10 mouse cellular contexts compared by ENCODE assay signal in genomic region chr1:83736428-83737117, GRCm38 (mm10).
DNase-seq lines count a peak whose midpoint lies in the region; ATAC-seq and TF ChIP-seq lines count a peak whose summit lies in the region.
"Had no signal": no experiment of that assay in that cellular context is flagged by ENCODE, and none has a peak within 500 bp of the region (broad histone marks: within the 10 kb centered on the region; RNA-seq: fewer than 3 reads in every experiment).

No protein-coding gene starts in this region.

- no peaks in the 10 kb centered on the region for H3K4me1 ChIP-seq in kidney, embryonic 15.5 days
- H3K4me1 ChIP-seq in hindbrain, embryonic 11.5 days (replicated peaks; ENCODE audit: control insufficient read depth, insufficient read depth, low read length), result no peaks in the 10 kb centered on the region
- no peaks in the 10 kb centered on the region for H3K4me1 ChIP-seq in midbrain, embryonic 16.5 days (ENCODE audit: control insufficient read depth, insufficient read depth, low read length)
- H3K4me1 ChIP-seq: heart, embryonic 13.5 days; lung, embryonic 15.5 days had no signal

- peak; percentile 21 for DNase-seq in kidney, postnatal 10 days
- DNase-seq in brain, embryonic 14.5 days (ENCODE audit: low read depth), result peak; percentile 86
- peak; percentile 62 for DNase-seq in hindbrain, embryonic 11.5 days (ENCODE audit: low spot score)
- DNase-seq in thymus, postnatal 36 days, result no peak
- no peak for DNase-seq in testis, postnatal 10 days (ENCODE audit: low spot score)
- DNase-seq in adrenal gland, adult 2 months, result no peak

- no peak overlapping the region for H3K9ac ChIP-seq in kidney, embryonic 15.5 days
- no peak overlapping the region for H3K9ac ChIP-seq in hindbrain, embryonic 11.5 days (ENCODE audit: low read depth, low read length)
- H3K9ac ChIP-seq in midbrain, embryonic 16.5 days (ENCODE audit: low read depth, low read length), result no peak overlapping the region
- H3K9ac ChIP-seq: heart, embryonic 13.5 days; lung, embryonic 15.5 days had no signal

- no peaks in the 10 kb centered on the region for H3K9me3 ChIP-seq in kidney, embryonic 15.5 days (replicated peaks)
- no peaks in the 10 kb centered on the region for H3K9me3 ChIP-seq in hindbrain, embryonic 11.5 days (ENCODE audit: control insufficient read depth, low read length)
- no peaks in the 10 kb centered on the region for H3K9me3 ChIP-seq in midbrain, embryonic 16.5 days (replicated peaks; ENCODE audit: control insufficient read depth, low read length, poor library complexity, severe bottlenecking)
- H3K9me3 ChIP-seq: heart, embryonic 13.5 days; lung, embryonic 15.5 days had no signal

- H3K27me3 ChIP-seq in kidney, embryonic 15.5 days, result no peaks in the 10 kb centered on the region
- no peaks in the 10 kb centered on the region for H3K27me3 ChIP-seq in hindbrain, embryonic 11.5 days (ENCODE audit: control insufficient read depth, insufficient read depth, low read length)
- H3K27me3 ChIP-seq in midbrain, embryonic 16.5 days (ENCODE audit: control insufficient read depth, insufficient read depth, low read depth, low read length), result no peaks in the 10 kb centered on the region
- H3K27me3 ChIP-seq: heart, embryonic 13.5 days; lung, embryonic 15.5 days had no signal

- H3K4me3 ChIP-seq in kidney, embryonic 15.5 days (replicated peaks), result no peak overlapping the region
- H3K4me3 ChIP-seq in hindbrain, embryonic 11.5 days (ENCODE audit: low read depth, low read length), result no peak overlapping the region
- H3K4me3 ChIP-seq in midbrain, embryonic 16.5 days (ENCODE audit: low read depth, low read length), result no peak overlapping the region
- H3K4me3 ChIP-seq: heart, embryonic 13.5 days; lung, embryonic 15.5 days had no signal

- H3K27ac ChIP-seq in kidney, embryonic 15.5 days, result no peak overlapping the region
- no peak overlapping the region for H3K27ac ChIP-seq in hindbrain, embryonic 11.5 days (ENCODE audit: low read depth, low read length)
- no peak overlapping the region for H3K27ac ChIP-seq in midbrain, embryonic 16.5 days (ENCODE audit: low read length)
- H3K27ac ChIP-seq: heart, embryonic 13.5 days; lung, embryonic 15.5 days had no signal

- no peak for TF ChIP-seq POLR2A in brain, embryonic 14.5 days (IDR thresholded peaks at IDR 0.05; ENCODE audit: borderline replicate concordance, extremely low read depth, insufficient read depth, insufficient read length, poor library complexity, severe bottlenecking)

- TF ChIP-seq CTCF in brain, embryonic 14.5 days (IDR thresholded peaks at IDR 0.05; ENCODE audit: borderline replicate concordance, extremely low read depth, insufficient read depth, insufficient read length), result peak; percentile 74; the same call in 1 of the 2 replicates

- H3K4me2 ChIP-seq in kidney, embryonic 15.5 days, result no peak overlapping the region
- no peak overlapping the region for H3K4me2 ChIP-seq in hindbrain, embryonic 11.5 days (replicated peaks; ENCODE audit: low read depth, low read length)
- H3K4me2 ChIP-seq in midbrain, embryonic 16.5 days (ENCODE audit: low read length), result no peak overlapping the region
- H3K4me2 ChIP-seq: heart, embryonic 13.5 days; lung, embryonic 15.5 days had no signal

- H3K36me3 ChIP-seq in kidney, embryonic 15.5 days, result no peaks in the 10 kb centered on the region
- H3K36me3 ChIP-seq in hindbrain, embryonic 11.5 days (ENCODE audit: control insufficient read depth, insufficient read depth, low read length), result no peaks in the 10 kb centered on the region
- H3K36me3 ChIP-seq in midbrain, embryonic 16.5 days (ENCODE audit: control insufficient read depth, insufficient read depth, low read length), result no peaks in the 10 kb centered on the region
- H3K36me3 ChIP-seq: heart, embryonic 13.5 days; lung, embryonic 15.5 days had no signal

- no peak; the same call in 1 of the 2 replicates for ATAC-seq in kidney, embryonic 15.5 days (replicated peaks; ENCODE audit: low FRiP score)
- ATAC-seq in hindbrain, embryonic 11.5 days (ENCODE audit: low FRiP score), result peak; percentile 82
- ATAC-seq in midbrain, embryonic 16.5 days, result peak; percentile 91

- WGBS in kidney, embryonic 15.5 days, result 44% methylated on average over 2 of the region's 2 CpGs
- WGBS in hindbrain, embryonic 11.5 days, result 40% methylated on average over 2 of the region's 2 CpGs
- 33% methylated on average over 2 of the region's 2 CpGs for WGBS in midbrain, embryonic 16.5 days

Comparison
In these comparisons a context has a peak if more than half of its experiments do, and no peak if none do; other contexts are left out.
1. DNase-seq: peak in kidney, postnatal 10 days (single experiment), brain, embryonic 14.5 days (single experiment) and hindbrain, embryonic 11.5 days (single experiment); none in thymus, postnatal 36 days (0 of 2), testis, postnatal 10 days (single experiment) and adrenal gland, adult 2 months (single experiment).